Comparison of ENCODE assay signal across 17 mouse cellular contexts in genomic region chrX:94508442-94508819, GRCm38 (mm10). TPM values are rescaled to one million over a fixed set of nuclear protein-coding genes. Genes with fewer than 3 reads are reported as not detected.
DNase-seq lines count a peak whose midpoint lies in the region; ATAC-seq lines count a peak whose summit lies in the region.
"Had no signal": no experiment of that assay in that cellular context is flagged by ENCODE, and none has a peak within 500 bp of the region (broad histone marks: within the 10 kb centered on the region; RNA-seq: fewer than 3 reads in every experiment).

No protein-coding gene starts in this region.

- no peaks in the 10 kb centered on the region for H3K36me3 ChIP-seq in hindbrain, embryonic 14.5 days (replicated peaks; ENCODE audit: control insufficient read depth, insufficient read depth)
- no peaks in the 10 kb centered on the region for H3K36me3 ChIP-seq in midbrain, embryonic 14.5 days (ENCODE audit: control insufficient read depth, insufficient read depth, low read length)
- H3K36me3 ChIP-seq in limb, embryonic 10.5 days: no peaks in the 10 kb centered on the region
- no peaks in the 10 kb centered on the region for H3K36me3 ChIP-seq in liver, embryonic 12.5 days
- H3K36me3 ChIP-seq: heart, embryonic 15.5 days; lung, embryonic 15.5 days had no signal

- H3K4me2 ChIP-seq in hindbrain, embryonic 14.5 days (replicated peaks): no peak overlapping the region
- no peak overlapping the region for H3K4me2 ChIP-seq in midbrain, embryonic 14.5 days (ENCODE audit: low read length)
- H3K4me2 ChIP-seq in liver, embryonic 12.5 days: no peak overlapping the region
- H3K4me2 ChIP-seq: heart, embryonic 15.5 days; lung, embryonic 15.5 days had no signal

- H3K9ac ChIP-seq in hindbrain, embryonic 14.5 days: no peak overlapping the region
- H3K9ac ChIP-seq in midbrain, embryonic 14.5 days (replicated peaks; ENCODE audit: low read length): no peak overlapping the region
- no peak overlapping the region for H3K9ac ChIP-seq in liver, embryonic 12.5 days
- H3K9ac ChIP-seq: heart, embryonic 15.5 days; lung, embryonic 15.5 days had no signal

- WGBS in hindbrain, embryonic 14.5 days: 33% methylated on average over 3 of the region's 3 CpGs
- WGBS in midbrain, embryonic 14.5 days: 53% methylated on average over 3 of the region's 3 CpGs
- WGBS in limb, embryonic 10.5 days: 78% methylated on average over 3 of the region's 3 CpGs
- WGBS in liver, embryonic 12.5 days (ENCODE audit: insufficient replicate concordance): 58% methylated on average over 3 of the region's 3 CpGs

- 0 out of 2 replicates have a peak, but pooled peaks cover 7% of the 10 kb centered on the region for H3K27me3 ChIP-seq in hindbrain, embryonic 14.5 days (ENCODE audit: control insufficient read depth, insufficient read depth, low read length)
- no peaks in the 10 kb centered on the region for H3K27me3 ChIP-seq in midbrain, embryonic 14.5 days (ENCODE audit: control insufficient read depth, insufficient read depth, low read length)
- H3K27me3 ChIP-seq in limb, embryonic 10.5 days (ENCODE audit: low read depth, poor library complexity, severe bottlenecking): peaks cover 59% of the 10 kb centered on the region
- H3K27me3 ChIP-seq in liver, embryonic 12.5 days (replicated peaks): peaks cover 4% of the 10 kb centered on the region; the same call in 1 of the 2 replicates
- H3K27me3 ChIP-seq: heart, embryonic 15.5 days had no signal

- peaks cover 9% of the 10 kb centered on the region; the same call in 1 of the 2 replicates for H3K4me1 ChIP-seq in hindbrain, embryonic 14.5 days (replicated peaks; ENCODE audit: control insufficient read depth, insufficient read depth, low read length)
- 0 out of 2 replicates have a peak, but pooled peaks cover 5% of the 10 kb centered on the region for H3K4me1 ChIP-seq in midbrain, embryonic 14.5 days (ENCODE audit: control insufficient read depth, insufficient read depth, low read length)
- no peaks in the 10 kb centered on the region for H3K4me1 ChIP-seq in limb, embryonic 10.5 days
- H3K4me1 ChIP-seq in liver, embryonic 12.5 days: 0 out of 2 replicates have a peak, but pooled peaks cover 3% of the 10 kb centered on the region
- H3K4me1 ChIP-seq: heart, embryonic 15.5 days; lung, embryonic 15.5 days had no signal

- H3K27ac ChIP-seq in hindbrain, embryonic 14.5 days: peak overlapping the region; percentile 87
- peak overlapping the region; percentile 82 for H3K27ac ChIP-seq in midbrain, embryonic 14.5 days (replicated peaks; ENCODE audit: low read depth, low read length)
- no peak overlapping the region for H3K27ac ChIP-seq in limb, embryonic 10.5 days
- H3K27ac ChIP-seq in liver, embryonic 12.5 days: no peak overlapping the region
- H3K27ac ChIP-seq: heart, embryonic 15.5 days; lung, embryonic 15.5 days had no signal

- H3K4me3 ChIP-seq in hindbrain, embryonic 14.5 days (replicated peaks; ENCODE audit: low read length): no peak overlapping the region
- H3K4me3 ChIP-seq in midbrain, embryonic 14.5 days (replicated peaks; ENCODE audit: low read depth, low read length): no peak overlapping the region
- H3K4me3 ChIP-seq in limb, embryonic 10.5 days: no peak overlapping the region
- no peak overlapping the region for H3K4me3 ChIP-seq in liver, embryonic 12.5 days
- H3K4me3 ChIP-seq: heart, embryonic 15.5 days; lung, embryonic 15.5 days had no signal

- DNase-seq in layer of hippocampus, adult 9-10 months (ENCODE audit: low spot score): peak; percentile 0
- no peak for DNase-seq in layer of hippocampus, postnatal 14 days (ENCODE audit: low spot score in 2 of 2)
- peak; percentile 23 for DNase-seq in hindbrain, embryonic 14.5 days (ENCODE audit: low spot score)
- peak; percentile 17 for DNase-seq in midbrain, embryonic 14.5 days
- DNase-seq in limb, embryonic 10.5 days (ENCODE audit: low spot score): no peak
- no peak for DNase-seq in thymus, postnatal 0 days (ENCODE audit: low spot score)
- DNase-seq: adrenal gland, adult 2 months; cerebellum, adult 11 months; cerebellum, postnatal 14 days; heart, adult 18-20 months; kidney, adult 2 months; kidney, postnatal 14 days; right cerebral cortex, postnatal 25 days; thymus, postnatal 36 days had no signal

- H3K9me3 ChIP-seq in hindbrain, embryonic 14.5 days (ENCODE audit: control insufficient read depth, low read length): no peaks in the 10 kb centered on the region
- no peaks in the 10 kb centered on the region for H3K9me3 ChIP-seq in midbrain, embryonic 14.5 days (ENCODE audit: control insufficient read depth, low read length)
- no peaks in the 10 kb centered on the region for H3K9me3 ChIP-seq in limb, embryonic 10.5 days (replicated peaks)
- H3K9me3 ChIP-seq in liver, embryonic 12.5 days (replicated peaks): no peaks in the 10 kb centered on the region
- H3K9me3 ChIP-seq: heart, embryonic 15.5 days; lung, embryonic 15.5 days had no signal

- ATAC-seq in hindbrain, embryonic 14.5 days (ENCODE audit: low FRiP score): peak; percentile 49; the same call in 1 of the 2 replicates
- ATAC-seq in midbrain, embryonic 14.5 days (ENCODE audit: low FRiP score, low TSS enrichment): peak; percentile 34; the same call in 1 of the 2 replicates
- no peak for ATAC-seq in liver, embryonic 12.5 days

RNA-seq across cellular contexts. Expression of gene Maged1, which starts 33.5 kb away (rescaled TPM):
- total RNA-seq in layer of hippocampus, postnatal 14 days (2021): 100 to 1,000 TPM; 489 to 494 TPM
- polyA plus RNA-seq in hindbrain, embryonic 14.5 days (2014; fragmentation: Nextera tagmentation; extraction: Ambion mirVana): 1,087 and 1,146 TPM in 2 replicates
- polyA plus RNA-seq in midbrain, embryonic 14.5 days (2014; fragmentation: Nextera tagmentation; extraction: Ambion mirVana): 1,056 and 1,237 TPM in 2 replicates
- 590 and 710 TPM in 2 replicates for polyA plus RNA-seq in limb, embryonic 10.5 days (2016; fragmentation: Nextera tagmentation; extraction: Ambion mirVana)
- 114 and 116 TPM in 2 replicates for polyA plus RNA-seq in liver, embryonic 12.5 days (2016; fragmentation: Nextera tagmentation; extraction: Ambion mirVana)
- 86.6 and 99.0 TPM in 2 replicates for polyA plus RNA-seq in thymus, postnatal 0 days (2015; fragmentation: Nextera tagmentation; extraction: Ambion mirVana)

Comparison
In these comparisons a context has a peak if more than half of its experiments do, and no peak if none do; other contexts are left out.
1. DNase-seq: peak in layer of hippocampus, adult 9-10 months (single experiment), hindbrain, embryonic 14.5 days (single experiment) and midbrain, embryonic 14.5 days (single experiment); none in layer of hippocampus, postnatal 14 days (0 of 2), limb, embryonic 10.5 days (single experiment) and thymus, postnatal 0 days (single experiment).
2. H3K27ac ChIP-seq: peak in hindbrain, embryonic 14.5 days (single experiment) and midbrain, embryonic 14.5 days (single experiment); none in limb, embryonic 10.5 days (single experiment) and liver, embryonic 12.5 days (single experiment).